Mouse (Mus musculus): Measurements from ENCODE around the gene St8sia1. TPM values are rescaled to one million over a fixed set of nuclear protein-coding genes. Genes with fewer than 3 reads are reported as not detected.

Gene St8sia1
- polyA plus RNA-seq, 1 experiment from 2014 or later = 4.2 TPM

GRCm38 (mm10) chr6:142914676-142915075, 49.6 kb downstream of the St8sia1 start:
- Histone ChIP-seq H3K27ac (no peak overlapping the region), H3K27me3 (no peaks in the 10 kb centered on the region), H3K9ac (no peak overlapping the region), H3K4me3 (no peak overlapping the region), H3K4me1 (no peaks in the 10 kb centered on the region), H3K4me2 (no peak overlapping the region), H3K9me3 (replicated peaks) (no peaks in the 10 kb centered on the region), H3K36me3 (ENCODE audit: poor library complexity, severe bottlenecking) (no peaks in the 10 kb centered on the region)
- ATAC-seq = no peak
- WGBS = 88% methylated on average over 10 of the region's 10 CpGs

GRCm38 (mm10) chr6:142911263-142911662, 53.0 kb downstream of the St8sia1 start:
- Histone ChIP-seq H3K36me3 (ENCODE audit: poor library complexity, severe bottlenecking) (no peaks in the 10 kb centered on the region), H3K4me1 (no peaks in the 10 kb centered on the region), H3K27me3 (no peaks in the 10 kb centered on the region), H3K9ac (no peak overlapping the region), H3K4me2 (no peak overlapping the region), H3K9me3 (replicated peaks) (no peaks in the 10 kb centered on the region), H3K27ac (no peak overlapping the region), H3K4me3 (no peak overlapping the region)
- 91% methylated on average over 3 of the region's 3 CpGs for WGBS
- no peak for ATAC-seq

DNA sequence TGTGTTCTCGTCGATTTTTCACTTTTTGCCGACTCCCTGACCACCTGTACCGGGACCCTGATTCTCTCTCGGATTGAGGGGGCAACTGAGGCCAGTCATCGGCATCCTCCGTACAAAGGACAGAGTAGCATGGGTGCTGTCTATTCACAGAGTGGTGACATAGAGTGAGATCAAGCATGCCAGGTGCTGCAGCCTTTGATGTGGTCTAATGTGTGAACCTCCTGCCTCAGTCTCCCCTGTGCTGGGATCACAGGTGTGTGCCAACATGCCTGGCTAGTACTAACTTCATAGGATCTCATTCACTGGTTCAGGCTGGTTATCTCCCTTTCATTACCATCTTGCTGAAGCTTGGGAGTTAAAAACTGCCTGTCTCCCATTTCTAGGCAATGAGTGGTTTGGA, 53.5 kb downstream of the St8sia1 start:
- Histone ChIP-seq H3K9me3 (replicated peaks) (no peaks in the 10 kb centered on the region), H3K4me2 (no peak overlapping the region), H3K27me3 (no peaks in the 10 kb centered on the region), H3K9ac (no peak overlapping the region), H3K27ac (no peak overlapping the region), H3K36me3 (ENCODE audit: poor library complexity, severe bottlenecking) (no peaks in the 10 kb centered on the region), H3K4me3 (no peak overlapping the region), H3K4me1 (no peaks in the 10 kb centered on the region)
- ATAC-seq = no peak
- WGBS = 96% methylated on average over 7 of the region's 7 CpGs

DNA sequence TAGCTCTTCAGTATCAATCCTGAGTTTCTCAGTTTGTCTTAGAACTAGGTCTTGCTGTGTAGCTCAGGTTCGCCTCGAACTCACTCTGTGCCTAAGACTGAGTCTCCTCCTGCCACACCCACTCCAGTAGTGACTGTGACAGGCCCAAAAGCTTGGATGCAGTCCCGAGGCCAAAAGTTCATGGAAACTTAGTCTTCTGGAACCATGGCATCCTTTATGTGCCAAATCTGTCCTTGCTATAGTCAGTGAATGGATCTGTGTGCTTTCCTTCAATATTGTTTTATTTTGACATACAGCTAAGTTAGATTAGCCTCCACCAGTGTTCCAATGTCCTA, 54.5 kb downstream of the St8sia1 start:
- no peaks in the 10 kb centered on the region for H3K36me3 ChIP-seq (ENCODE audit: poor library complexity, severe bottlenecking)
- H3K27me3 ChIP-seq = no peaks in the 10 kb centered on the region
- WGBS = 91% methylated on average over 3 of the region's 3 CpGs
- ATAC-seq = no peak
- H3K27ac ChIP-seq = no peak overlapping the region
- H3K9me3 ChIP-seq (replicated peaks) = no peaks in the 10 kb centered on the region
- H3K4me2 ChIP-seq = no peak overlapping the region
- no peak overlapping the region for H3K4me3 ChIP-seq
- no peaks in the 10 kb centered on the region for H3K4me1 ChIP-seq
- no peak overlapping the region for H3K9ac ChIP-seq

- Histone ChIP-seq H3K4me1 (no peaks in the 10 kb centered on the region), H3K36me3 (ENCODE audit: poor library complexity, severe bottlenecking) (no peaks in the 10 kb centered on the region), H3K4me2 (no peak overlapping the region), H3K9me3 (replicated peaks) (no peaks in the 10 kb centered on the region), H3K27ac (no peak overlapping the region), H3K4me3 (no peak overlapping the region), H3K27me3 (no peaks in the 10 kb centered on the region), H3K9ac (no peak overlapping the region)
- ATAC-seq = no peak
- 80% methylated on average over 5 of the region's 5 CpGs for WGBS
Measured at GRCm38 (mm10) chr6:142908911-142909770, 55.1 kb downstream of the St8sia1 start.

DNA sequence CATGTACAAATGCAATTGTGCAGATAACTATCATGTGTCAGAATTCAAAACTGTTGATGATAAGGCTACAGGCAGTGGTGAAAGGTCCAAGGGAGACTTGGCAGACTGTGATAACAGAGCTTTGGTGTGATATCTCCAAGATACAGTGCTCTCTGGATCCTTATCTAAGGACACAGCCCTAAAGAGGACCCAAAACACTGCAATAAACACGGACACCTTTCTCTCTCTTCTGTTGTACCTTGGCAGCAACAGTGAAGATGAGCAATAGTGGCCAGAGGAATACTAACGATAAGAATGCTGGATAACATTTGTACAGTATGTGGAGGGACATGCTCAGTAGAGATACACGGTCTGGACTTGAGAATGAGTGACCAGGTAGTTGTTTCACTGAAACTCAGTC, 55.8 kb downstream of the St8sia1 start:
- no peak for ATAC-seq
- Histone ChIP-seq H3K9me3 (replicated peaks) (no peaks in the 10 kb centered on the region), H3K27ac (no peak overlapping the region), H3K9ac (no peak overlapping the region), H3K27me3 (no peaks in the 10 kb centered on the region), H3K4me3 (no peak overlapping the region), H3K4me1 (no peaks in the 10 kb centered on the region), H3K36me3 (ENCODE audit: poor library complexity, severe bottlenecking) (no peaks in the 10 kb centered on the region), H3K4me2 (no peak overlapping the region)
- 91% methylated on average over 3 of the region's 3 CpGs for WGBS

- H3K27me3 ChIP-seq = no peaks in the 10 kb centered on the region
- no peaks in the 10 kb centered on the region for H3K9me3 ChIP-seq (replicated peaks)
- H3K9ac ChIP-seq = no peak overlapping the region
- WGBS = 93% methylated on average over 3 of the region's 3 CpGs
- no peak for ATAC-seq
- no peaks in the 10 kb centered on the region for H3K36me3 ChIP-seq (ENCODE audit: poor library complexity, severe bottlenecking)
- no peaks in the 10 kb centered on the region for H3K4me1 ChIP-seq
- H3K27ac ChIP-seq = no peak overlapping the region
- H3K4me2 ChIP-seq = no peak overlapping the region
- H3K4me3 ChIP-seq = no peak overlapping the region
Measured at GRCm38 (mm10) chr6:142895371-142895770, 68.9 kb downstream of the St8sia1 start.

DNA sequence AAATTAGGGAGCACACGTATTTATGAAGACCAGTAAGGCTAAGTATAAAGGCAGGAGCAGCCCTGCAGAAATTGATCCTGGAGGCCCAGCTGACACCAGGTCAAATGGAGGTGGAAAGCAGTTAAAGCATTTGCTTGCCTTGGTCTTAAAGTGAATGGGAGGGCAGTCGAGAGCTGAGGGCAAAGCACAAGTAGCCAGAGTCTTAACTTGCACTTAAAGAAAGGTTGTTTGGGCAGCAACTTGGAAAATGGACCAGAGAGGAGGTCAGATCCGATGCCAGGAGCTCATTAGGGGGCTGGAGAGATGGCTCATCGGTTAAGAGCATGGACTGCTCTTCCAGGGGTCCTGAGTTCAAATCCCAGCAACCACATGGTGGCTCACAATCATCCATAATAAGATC, 70.5 kb downstream of the St8sia1 start:
- H3K9ac ChIP-seq = no peak overlapping the region
- no peak overlapping the region for H3K4me2 ChIP-seq
- no peaks in the 10 kb centered on the region for H3K4me1 ChIP-seq
- no peaks in the 10 kb centered on the region for H3K27me3 ChIP-seq
- H3K9me3 ChIP-seq (replicated peaks) = no peaks in the 10 kb centered on the region
- H3K27ac ChIP-seq = no peak overlapping the region
- 91% methylated on average over 4 of the region's 4 CpGs for WGBS
- ATAC-seq = no peak
- H3K36me3 ChIP-seq (ENCODE audit: poor library complexity, severe bottlenecking) = no peaks in the 10 kb centered on the region
- H3K4me3 ChIP-seq = no peak overlapping the region

DNA sequence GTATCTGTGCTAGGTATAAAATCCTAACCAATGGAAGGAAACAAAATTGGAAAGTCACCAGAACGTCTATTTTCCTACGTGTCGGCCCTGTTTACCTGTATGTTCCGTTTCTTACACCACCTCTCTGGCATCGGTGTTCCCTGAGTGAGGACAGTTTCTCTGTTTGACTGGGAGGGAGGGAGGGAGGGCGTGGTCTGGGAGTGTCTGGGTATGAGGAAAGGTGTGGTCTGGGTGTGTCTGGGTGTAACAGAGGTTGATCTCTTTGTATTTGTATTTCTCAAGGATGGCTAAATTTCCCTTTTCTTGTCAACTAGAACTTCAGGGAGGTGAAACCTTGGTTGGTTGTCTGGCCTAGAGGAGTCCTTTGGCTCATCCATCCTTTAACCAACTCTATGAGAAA, 73.9 kb downstream of the St8sia1 start:
- Histone ChIP-seq H3K27ac (no peak overlapping the region), H3K4me3 (no peak overlapping the region), H3K27me3 (no peaks in the 10 kb centered on the region), H3K4me2 (no peak overlapping the region), H3K36me3 (ENCODE audit: poor library complexity, severe bottlenecking) (no peaks in the 10 kb centered on the region), H3K9ac (no peak overlapping the region), H3K9me3 (replicated peaks) (no peaks in the 10 kb centered on the region), H3K4me1 (no peaks in the 10 kb centered on the region)
- 92% methylated on average over 6 of the region's 6 CpGs for WGBS
- ATAC-seq = no peak

GRCm38 (mm10) chr6:142888970-142889740, 75.1 kb downstream of the St8sia1 start:
- no peak for ATAC-seq
- no peaks in the 10 kb centered on the region for H3K4me1 ChIP-seq
- H3K27ac ChIP-seq = no peak overlapping the region
- H3K9me3 ChIP-seq (replicated peaks) = no peaks in the 10 kb centered on the region
- H3K27me3 ChIP-seq = no peaks in the 10 kb centered on the region
- no peak overlapping the region for H3K4me3 ChIP-seq
- no peak overlapping the region for H3K9ac ChIP-seq
- no peak overlapping the region for H3K4me2 ChIP-seq
- no peaks in the 10 kb centered on the region for H3K36me3 ChIP-seq (ENCODE audit: poor library complexity, severe bottlenecking)
- 90% methylated on average over 9 of the region's 9 CpGs for WGBS

DNA sequence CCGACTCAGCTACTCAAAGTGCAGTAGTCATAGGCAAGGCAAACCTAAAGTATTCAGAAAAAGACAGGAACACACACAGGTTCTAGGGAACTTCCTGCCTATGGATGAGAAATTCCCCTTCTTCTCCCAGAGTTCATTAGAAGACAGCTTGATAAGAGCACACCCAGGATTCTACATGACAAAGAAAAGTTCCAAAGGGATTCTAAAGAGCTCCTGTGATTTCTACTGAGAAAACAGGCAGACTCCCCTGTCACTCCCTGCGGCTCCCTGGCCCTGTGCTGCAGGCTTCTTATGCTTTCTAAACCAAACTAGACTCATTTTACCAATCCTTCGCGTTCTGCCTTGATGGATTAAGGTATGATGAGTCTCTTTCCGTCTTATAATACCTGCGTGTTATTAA, 75.9 kb downstream of the St8sia1 start:
- Histone ChIP-seq H3K4me1 (no peaks in the 10 kb centered on the region), H3K27me3 (no peaks in the 10 kb centered on the region), H3K27ac (no peak overlapping the region), H3K4me3 (no peak overlapping the region), H3K9ac (no peak overlapping the region), H3K36me3 (ENCODE audit: poor library complexity, severe bottlenecking) (no peaks in the 10 kb centered on the region), H3K9me3 (replicated peaks) (no peaks in the 10 kb centered on the region), H3K4me2 (no peak overlapping the region)
- 82% methylated on average over 6 of the region's 6 CpGs for WGBS
- ATAC-seq = no peak

- Histone ChIP-seq H3K36me3 (ENCODE audit: poor library complexity, severe bottlenecking) (no peaks in the 10 kb centered on the region), H3K9me3 (replicated peaks) (no peaks in the 10 kb centered on the region), H3K4me3 (no peak overlapping the region), H3K4me2 (no peak overlapping the region), H3K27ac (no peak overlapping the region), H3K27me3 (no peaks in the 10 kb centered on the region), H3K9ac (no peak overlapping the region), H3K4me1 (no peaks in the 10 kb centered on the region)
- ATAC-seq = no peak
- 88% methylated on average over 1 of the region's 1 CpGs for WGBS
Measured at GRCm38 (mm10) chr6:142887375-142887774, 76.9 kb downstream of the St8sia1 start.
